Mouse (Mus musculus): ENCODE data around the gene Psmd7. TPM values are rescaled to one million over a fixed set of nuclear protein-coding genes. Genes with fewer than 3 reads are reported as not detected.

Psmd7 gene
- polyA plus RNA-seq, 1 experiment, result 52.2 TPM

GRCm38 (mm10) chr8:107599691-107600090 lies 11.4 kb upstream of the Psmd7 start:
- TF ChIP-seq POLR2A (IDR thresholded peaks at IDR 0.05; ENCODE audit: control insufficient read depth, extremely low read depth, insufficient read depth, low read length, poor library complexity) (no peak), CTCF (IDR thresholded peaks at IDR 0.05; ENCODE audit: borderline replicate concordance, control insufficient read depth, extremely low read depth, insufficient read depth, low read length, poor library complexity) (no peak)
- Histone ChIP-seq H3K27ac (ENCODE audit: control insufficient read depth, insufficient read depth, low read length) (no peak overlapping the region), H3K4me3 (ENCODE audit: control insufficient read depth, insufficient read depth, low read length) (no peak overlapping the region), H3K27me3 (ENCODE audit: control insufficient read depth, insufficient read depth, low read length) (no peaks in the 10 kb centered on the region), H3K36me3 (ENCODE audit: control insufficient read depth, insufficient read depth, low read length) (no peaks in the 10 kb centered on the region), H3K4me1 (replicated peaks; ENCODE audit: control insufficient read depth, insufficient read depth, low read length) (no peaks in the 10 kb centered on the region)
- 88% methylated on average over 9 of the region's 9 CpGs for WGBS
- no peak for DNase-seq

DNA sequence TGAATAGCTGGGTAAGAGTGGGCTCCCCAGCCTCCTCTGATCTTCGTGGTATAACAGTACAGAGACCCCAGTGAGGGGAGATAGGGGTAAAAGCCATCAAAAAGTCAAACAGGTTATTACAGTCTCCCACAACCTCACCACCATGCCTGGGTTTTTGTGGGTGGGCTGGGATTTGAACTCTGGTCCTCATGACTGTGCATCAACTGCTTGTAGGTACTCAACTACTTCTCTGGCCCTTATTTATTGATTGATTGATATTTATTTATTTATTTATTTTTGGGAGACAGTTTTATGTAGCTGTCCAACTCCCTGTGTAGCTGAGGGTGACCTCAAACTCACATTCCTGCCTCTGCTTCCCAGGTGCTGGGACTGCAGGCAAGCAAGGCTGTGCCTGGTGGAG lies 9.5 kb upstream of the Psmd7 start:
- TF ChIP-seq POLR2A (IDR thresholded peaks at IDR 0.05; ENCODE audit: control insufficient read depth, extremely low read depth, insufficient read depth, low read length, poor library complexity) (no peak), CTCF (IDR thresholded peaks at IDR 0.05; ENCODE audit: borderline replicate concordance, control insufficient read depth, extremely low read depth, insufficient read depth, low read length, poor library complexity) (no peak)
- H3K4me1 ChIP-seq (replicated peaks; ENCODE audit: control insufficient read depth, insufficient read depth, low read length), result no peaks in the 10 kb centered on the region
- H3K27me3 ChIP-seq (ENCODE audit: control insufficient read depth, insufficient read depth, low read length), result no peaks in the 10 kb centered on the region
- H3K4me3 ChIP-seq (ENCODE audit: control insufficient read depth, insufficient read depth, low read length), result no peak overlapping the region
- no peak overlapping the region for H3K27ac ChIP-seq (ENCODE audit: control insufficient read depth, insufficient read depth, low read length)
- DNase-seq, result no peak
- H3K36me3 ChIP-seq (ENCODE audit: control insufficient read depth, insufficient read depth, low read length), result no peaks in the 10 kb centered on the region
- WGBS, result 65% methylated on average over 1 of the region's 1 CpGs

DNA sequence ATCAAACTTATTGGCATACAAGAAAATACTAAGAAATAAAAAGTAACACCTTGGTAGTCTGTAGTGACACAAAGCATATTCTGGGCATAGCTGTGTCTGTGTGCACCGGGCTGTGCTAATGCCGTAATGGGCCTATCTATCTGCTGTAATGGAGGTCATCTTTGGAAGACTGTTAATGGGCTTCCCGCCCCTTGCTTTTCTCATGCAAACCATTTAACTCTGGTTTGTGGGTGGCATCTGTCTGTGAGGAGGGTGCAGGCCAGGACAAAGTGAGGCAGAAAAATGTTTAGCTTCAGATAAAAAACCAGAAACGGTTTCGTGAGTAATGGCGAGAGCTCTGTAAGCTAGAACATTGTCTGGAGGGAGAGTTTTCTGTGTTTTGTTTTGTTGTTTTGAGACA lies 6.6 kb upstream of the Psmd7 start:
- no peak for DNase-seq
- no peaks in the 10 kb centered on the region for H3K27me3 ChIP-seq (ENCODE audit: control insufficient read depth, insufficient read depth, low read length)
- H3K4me1 ChIP-seq (replicated peaks; ENCODE audit: control insufficient read depth, insufficient read depth, low read length), result no peaks in the 10 kb centered on the region
- H3K4me3 ChIP-seq (ENCODE audit: control insufficient read depth, insufficient read depth, low read length), result no peak overlapping the region
- H3K36me3 ChIP-seq (ENCODE audit: control insufficient read depth, insufficient read depth, low read length), result no peaks in the 10 kb centered on the region
- TF ChIP-seq CTCF (IDR thresholded peaks at IDR 0.05; ENCODE audit: borderline replicate concordance, control insufficient read depth, extremely low read depth, insufficient read depth, low read length, poor library complexity) (no peak), POLR2A (IDR thresholded peaks at IDR 0.05; ENCODE audit: control insufficient read depth, extremely low read depth, insufficient read depth, low read length, poor library complexity) (no peak)
- WGBS, result 90% methylated on average over 6 of the region's 6 CpGs
- no peak overlapping the region for H3K27ac ChIP-seq (ENCODE audit: control insufficient read depth, insufficient read depth, low read length)

DNA sequence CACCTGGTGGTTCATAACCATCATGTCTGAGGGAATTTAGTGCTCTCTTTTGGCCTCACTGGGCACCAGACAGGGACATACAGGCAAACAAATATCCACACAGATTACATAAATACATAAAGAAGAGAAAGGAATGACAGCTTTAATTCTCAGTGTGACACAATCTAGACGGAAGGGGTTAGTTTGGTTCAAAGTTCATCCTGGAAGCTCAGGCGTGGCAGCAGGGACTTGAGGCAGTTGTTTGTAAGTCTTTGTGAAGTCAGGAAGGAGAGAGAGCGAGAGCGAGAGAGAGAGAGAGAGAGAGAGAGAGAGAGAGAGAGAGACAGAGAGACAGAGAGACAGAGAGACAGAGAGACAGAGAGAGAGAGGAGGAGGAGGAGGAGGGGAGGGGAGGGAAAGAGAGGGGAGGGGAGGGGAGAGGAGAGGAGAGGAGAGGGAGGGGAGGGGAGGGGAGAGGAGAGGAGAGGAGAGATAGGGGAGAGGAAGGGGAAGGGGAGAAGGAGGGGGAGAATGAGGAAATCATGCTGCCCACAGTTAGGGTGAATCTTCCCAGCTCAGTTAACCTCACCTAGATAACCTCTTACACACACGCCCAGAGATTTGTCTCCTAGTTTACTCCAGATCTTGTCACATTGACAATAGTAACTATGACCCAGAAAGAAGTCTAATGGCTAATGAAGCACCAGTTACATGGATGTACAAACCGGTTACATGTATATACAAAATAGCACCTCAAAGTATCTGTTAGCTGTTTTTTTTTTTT lies 5.9 kb upstream of the Psmd7 start:
- 71% methylated on average over 6 of the region's 6 CpGs for WGBS
- H3K4me1 ChIP-seq (replicated peaks; ENCODE audit: control insufficient read depth, insufficient read depth, low read length), result no peaks in the 10 kb centered on the region
- no peak overlapping the region for H3K4me3 ChIP-seq (ENCODE audit: control insufficient read depth, insufficient read depth, low read length)
- no peak overlapping the region for H3K27ac ChIP-seq (ENCODE audit: control insufficient read depth, insufficient read depth, low read length)
- no peaks in the 10 kb centered on the region for H3K27me3 ChIP-seq (ENCODE audit: control insufficient read depth, insufficient read depth, low read length)
- no peak for DNase-seq
- TF ChIP-seq CTCF (IDR thresholded peaks at IDR 0.05; ENCODE audit: borderline replicate concordance, control insufficient read depth, extremely low read depth, insufficient read depth, low read length, poor library complexity), result no peak
- TF ChIP-seq POLR2A (IDR thresholded peaks at IDR 0.05; ENCODE audit: control insufficient read depth, extremely low read depth, insufficient read depth, low read length, poor library complexity), result no peak
- H3K36me3 ChIP-seq (ENCODE audit: control insufficient read depth, insufficient read depth, low read length), result no peaks in the 10 kb centered on the region

- Histone ChIP-seq H3K36me3 (ENCODE audit: control insufficient read depth, insufficient read depth, low read length) (peaks cover 28% of the 10 kb centered on the region), H3K27ac (ENCODE audit: control insufficient read depth, insufficient read depth, low read length) (no peak overlapping the region), H3K4me3 (ENCODE audit: control insufficient read depth, insufficient read depth, low read length) (peak overlapping the region; percentile 95), H3K27me3 (ENCODE audit: control insufficient read depth, insufficient read depth, low read length) (no peaks in the 10 kb centered on the region), H3K4me1 (replicated peaks; ENCODE audit: control insufficient read depth, insufficient read depth, low read length) (no peaks in the 10 kb centered on the region)
- DNase-seq, result no peak
- under 1% methylated on average over 17 of the region's 17 CpGs for WGBS
- TF ChIP-seq CTCF (IDR thresholded peaks at IDR 0.05; ENCODE audit: borderline replicate concordance, control insufficient read depth, extremely low read depth, insufficient read depth, low read length, poor library complexity) (no peak), POLR2A (IDR thresholded peaks at IDR 0.05; ENCODE audit: control insufficient read depth, extremely low read depth, insufficient read depth, low read length, poor library complexity) (no peak)
These were observed 752 bp downstream of the Psmd7 start for GRCm38 (mm10) chr8:107587429-107587994.

DNA sequence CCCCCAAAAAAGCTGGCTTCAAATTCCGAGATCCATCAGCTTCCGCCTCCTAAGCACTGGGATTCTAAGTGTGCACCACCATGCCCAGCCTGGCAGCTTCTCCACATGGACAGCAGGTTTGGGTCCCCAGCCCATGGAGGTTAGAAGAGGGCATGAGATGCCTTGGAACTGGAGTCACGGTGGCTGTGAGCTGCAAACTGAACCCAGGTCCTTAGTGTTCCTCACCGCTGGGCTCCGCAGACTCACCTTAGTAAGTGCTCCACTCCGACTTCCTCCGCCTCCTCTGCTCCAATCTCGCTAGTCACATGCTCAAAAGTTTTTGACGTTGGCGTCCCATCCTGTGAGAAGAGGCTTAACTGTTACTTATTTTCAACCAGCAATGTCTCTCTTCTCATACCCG lies 6.1 kb downstream of the Psmd7 start:
- Histone ChIP-seq H3K27ac (ENCODE audit: control insufficient read depth, insufficient read depth, low read length) (no peak overlapping the region), H3K4me3 (ENCODE audit: control insufficient read depth, insufficient read depth, low read length) (no peak overlapping the region), H3K4me1 (replicated peaks; ENCODE audit: control insufficient read depth, insufficient read depth, low read length) (no peaks in the 10 kb centered on the region), H3K36me3 (ENCODE audit: control insufficient read depth, insufficient read depth, low read length) (peaks cover 55% of the 10 kb centered on the region), H3K27me3 (ENCODE audit: control insufficient read depth, insufficient read depth, low read length) (no peaks in the 10 kb centered on the region)
- DNase-seq, result no peak
- WGBS, result 94% methylated on average over 11 of the region's 11 CpGs
- no peak for TF ChIP-seq CTCF (IDR thresholded peaks at IDR 0.05; ENCODE audit: borderline replicate concordance, control insufficient read depth, extremely low read depth, insufficient read depth, low read length, poor library complexity)
- TF ChIP-seq POLR2A (IDR thresholded peaks at IDR 0.05; ENCODE audit: control insufficient read depth, extremely low read depth, insufficient read depth, low read length, poor library complexity), result no peak
